Mouse (Mus musculus): ENCODE data around the gene Acot1. TPM values are rescaled to one million over a fixed set of nuclear protein-coding genes. Genes with fewer than 3 reads are reported as not detected.

Acot1 gene
- polyA plus RNA-seq, 1 experiment from 2014 or later, result 99.5 TPM

DNA sequence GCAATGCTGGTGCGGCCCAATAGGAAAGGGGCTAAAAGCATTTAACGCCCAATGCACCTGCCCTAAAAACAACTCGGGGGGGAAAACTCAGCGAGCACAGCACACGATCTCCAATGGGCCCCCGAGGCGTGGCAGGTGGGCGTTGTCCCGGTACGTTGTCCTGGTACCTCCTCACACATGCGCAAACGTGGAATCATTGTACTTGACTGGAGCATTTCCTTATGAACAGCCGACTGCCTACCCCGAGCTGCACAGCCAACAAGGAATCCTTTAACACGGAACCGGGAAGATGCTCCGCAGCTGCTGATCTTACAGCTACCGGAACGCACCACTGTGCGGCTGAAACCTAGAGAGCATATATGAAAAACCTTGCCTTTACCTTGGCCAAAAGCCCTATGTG, 53.0 kb downstream of the Acot1 start:
- Histone ChIP-seq H3K27me3 (replicated peaks; ENCODE audit: control insufficient read depth, insufficient read depth, low read length) (no peaks in the 10 kb centered on the region), H3K4me3 (ENCODE audit: low read depth, low read length) (no peak overlapping the region), H3K9ac (ENCODE audit: low read length) (no peak overlapping the region), H3K4me2 (ENCODE audit: low read length) (no peak overlapping the region), H3K4me1 (replicated peaks; ENCODE audit: control insufficient read depth, insufficient read depth, low read length) (no peaks in the 10 kb centered on the region), H3K27ac (ENCODE audit: low read depth) (no peak overlapping the region), H3K36me3 (ENCODE audit: control insufficient read depth, insufficient read depth, low read length) (no peaks in the 10 kb centered on the region), H3K9me3 (ENCODE audit: control insufficient read depth, low read length) (no peaks in the 10 kb centered on the region)
- WGBS, result 91% methylated on average over 20 of the region's 20 CpGs
- ATAC-seq (replicated peaks; ENCODE audit: low FRiP score, low TSS enrichment, low read depth), result no peak
- DNase-seq (ENCODE audit: low spot score), result peak; percentile 48

- H3K9ac ChIP-seq (ENCODE audit: low read length), result no peak overlapping the region
- H3K4me1 ChIP-seq (replicated peaks; ENCODE audit: control insufficient read depth, insufficient read depth, low read length), result no peaks in the 10 kb centered on the region
- 76% methylated on average over 5 of the region's 5 CpGs for WGBS
- H3K36me3 ChIP-seq (ENCODE audit: control insufficient read depth, insufficient read depth, low read length), result no peaks in the 10 kb centered on the region
- H3K9me3 ChIP-seq (ENCODE audit: control insufficient read depth, low read length), result no peaks in the 10 kb centered on the region
- ATAC-seq (replicated peaks; ENCODE audit: low FRiP score, low TSS enrichment, low read depth), result no peak
- DNase-seq (ENCODE audit: low spot score), result peak; percentile 55
- H3K27ac ChIP-seq (ENCODE audit: low read depth), result no peak overlapping the region
- H3K4me3 ChIP-seq (ENCODE audit: low read depth, low read length), result no peak overlapping the region
- H3K27me3 ChIP-seq (replicated peaks; ENCODE audit: control insufficient read depth, insufficient read depth, low read length), result peaks cover 5% of the 10 kb centered on the region
- H3K4me2 ChIP-seq (ENCODE audit: low read length), result no peak overlapping the region
These were observed 53.9 kb downstream of the Acot1 start for GRCm38 (mm10) chr12:84063228-84063627.

GRCm38 (mm10) chr12:84063833-84064232, 54.5 kb downstream of the Acot1 start:
- H3K27me3 ChIP-seq (replicated peaks; ENCODE audit: control insufficient read depth, insufficient read depth, low read length), result peaks cover 11% of the 10 kb centered on the region
- H3K27ac ChIP-seq (ENCODE audit: low read depth), result no peak overlapping the region
- no peaks in the 10 kb centered on the region for H3K36me3 ChIP-seq (ENCODE audit: control insufficient read depth, insufficient read depth, low read length)
- WGBS, result 67% methylated on average over 2 of the region's 2 CpGs
- H3K4me2 ChIP-seq (ENCODE audit: low read length), result no peak overlapping the region
- ATAC-seq (replicated peaks; ENCODE audit: low FRiP score, low TSS enrichment, low read depth), result no peak
- no peaks in the 10 kb centered on the region for H3K9me3 ChIP-seq (ENCODE audit: control insufficient read depth, low read length)
- no peak overlapping the region for H3K4me3 ChIP-seq (ENCODE audit: low read depth, low read length)
- no peak for DNase-seq (ENCODE audit: low spot score)
- no peak overlapping the region for H3K9ac ChIP-seq (ENCODE audit: low read length)
- no peaks in the 10 kb centered on the region for H3K4me1 ChIP-seq (replicated peaks; ENCODE audit: control insufficient read depth, insufficient read depth, low read length)

GRCm38 (mm10) chr12:84064621-84065020, 55.3 kb downstream of the Acot1 start:
- Histone ChIP-seq H3K9ac (ENCODE audit: low read length) (no peak overlapping the region), H3K36me3 (ENCODE audit: control insufficient read depth, insufficient read depth, low read length) (no peaks in the 10 kb centered on the region), H3K27me3 (replicated peaks; ENCODE audit: control insufficient read depth, insufficient read depth, low read length) (peaks cover 17% of the 10 kb centered on the region), H3K27ac (ENCODE audit: low read depth) (no peak overlapping the region), H3K4me2 (ENCODE audit: low read length) (no peak overlapping the region), H3K4me3 (ENCODE audit: low read depth, low read length) (no peak overlapping the region), H3K9me3 (ENCODE audit: control insufficient read depth, low read length) (no peaks in the 10 kb centered on the region), H3K4me1 (replicated peaks; ENCODE audit: control insufficient read depth, insufficient read depth, low read length) (no peaks in the 10 kb centered on the region)
- WGBS, result 70% methylated on average over 8 of the region's 8 CpGs
- ATAC-seq (replicated peaks; ENCODE audit: low FRiP score, low TSS enrichment, low read depth) (no peak), DNase-seq (ENCODE audit: low spot score) (peak; percentile 40)

DNA sequence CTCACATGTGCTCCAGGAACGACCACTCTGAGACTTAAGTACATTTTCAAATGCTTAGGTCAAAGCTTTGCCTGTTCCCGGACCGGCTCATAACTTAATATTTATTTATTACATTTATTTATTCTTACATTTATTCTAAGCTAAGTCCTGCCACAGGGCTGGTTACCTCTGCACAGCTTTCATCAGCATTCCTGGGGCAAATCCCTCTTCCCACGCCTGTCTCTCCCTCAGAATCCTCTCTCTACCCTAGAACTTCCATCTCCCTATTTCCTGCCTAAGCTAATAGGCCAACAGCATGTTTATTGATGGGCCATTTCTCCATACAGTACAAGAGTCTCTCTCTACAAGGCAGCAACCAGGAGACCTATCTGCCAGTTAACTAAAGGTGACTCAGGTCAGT, 58.5 kb downstream of the Acot1 start:
- H3K27ac ChIP-seq (ENCODE audit: low read depth), result no peak overlapping the region

More for the DNA sequence above, 58.5 kb downstream of the Acot1 start:
- H3K9ac ChIP-seq (ENCODE audit: low read length), result no peak overlapping the region
- no peak overlapping the region for H3K4me3 ChIP-seq (ENCODE audit: low read depth, low read length)
- ATAC-seq (replicated peaks; ENCODE audit: low FRiP score, low TSS enrichment, low read depth) (no peak), DNase-seq (ENCODE audit: low spot score) (peak; percentile 41)
- no peaks in the 10 kb centered on the region for H3K9me3 ChIP-seq (ENCODE audit: control insufficient read depth, low read length)
- H3K36me3 ChIP-seq (ENCODE audit: control insufficient read depth, insufficient read depth, low read length), result no peaks in the 10 kb centered on the region
- 71% methylated on average over 4 of the region's 4 CpGs for WGBS
- no peak overlapping the region for H3K4me2 ChIP-seq (ENCODE audit: low read length)
- H3K27me3 ChIP-seq (replicated peaks; ENCODE audit: control insufficient read depth, insufficient read depth, low read length), result peaks cover 28% of the 10 kb centered on the region
- H3K4me1 ChIP-seq (replicated peaks; ENCODE audit: control insufficient read depth, insufficient read depth, low read length), result no peaks in the 10 kb centered on the region

Other genes with a start within 250 kb of the Acot1 start
- gene Papln, start 245.9 kb upstream of the Acot1 start, polyA plus RNA-seq (2014; fragmentation: Nextera tagmentation; extraction: Ambion mirVana), result 1.5 and 2.1 TPM in 2 replicates
- gene Numb, start 87.6 kb upstream of the Acot1 start, polyA plus RNA-seq (2014; fragmentation: Nextera tagmentation; extraction: Ambion mirVana), result 30.1 and 32.2 TPM in 2 replicates
- 13.0 and 17.2 TPM in 2 replicates for gene Riox1, start 58.9 kb upstream of the Acot1 start, polyA plus RNA-seq (2014; fragmentation: Nextera tagmentation; extraction: Ambion mirVana)
- gene Heatr4, start 24.6 kb upstream of the Acot1 start, polyA plus RNA-seq (2014; fragmentation: Nextera tagmentation; extraction: Ambion mirVana), result not detected in 2 replicates
- 25.9 and 26.6 TPM in 2 replicates for gene Acot2, start 21.6 kb upstream of the Acot1 start, polyA plus RNA-seq (2014; fragmentation: Nextera tagmentation; extraction: Ambion mirVana)
- gene Acot4, start 28.9 kb downstream of the Acot1 start, polyA plus RNA-seq (2014; fragmentation: Nextera tagmentation; extraction: Ambion mirVana), result 2.2 and 2.5 TPM in 2 replicates
- not detected in 2 replicates for gene Gm49366, start 29.4 kb downstream of the Acot1 start, polyA plus RNA-seq (2014; fragmentation: Nextera tagmentation; extraction: Ambion mirVana)
- gene Acot3, start 42.7 kb downstream of the Acot1 start, polyA plus RNA-seq (2014; fragmentation: Nextera tagmentation; extraction: Ambion mirVana), result 0.55 and 0.68 TPM in 2 replicates
- not detected in 2 replicates for gene Acot5, start 59.8 kb downstream of the Acot1 start, polyA plus RNA-seq (2014; fragmentation: Nextera tagmentation; extraction: Ambion mirVana)
- 1.5 and 2.2 TPM in 2 replicates for gene Acot6, start 91.2 kb downstream of the Acot1 start, polyA plus RNA-seq (2014; fragmentation: Nextera tagmentation; extraction: Ambion mirVana)
- 2.8 and 3.5 TPM in 2 replicates for gene Dnal1, start 104.9 kb downstream of the Acot1 start, polyA plus RNA-seq (2014; fragmentation: Nextera tagmentation; extraction: Ambion mirVana)
- 0.56 and 0.84 TPM in 2 replicates for gene Pnma1, start 139.0 kb downstream of the Acot1 start, polyA plus RNA-seq (2014; fragmentation: Nextera tagmentation; extraction: Ambion mirVana)
- gene Elmsan1, start 209.4 kb downstream of the Acot1 start, polyA plus RNA-seq (2014; fragmentation: Nextera tagmentation; extraction: Ambion mirVana), result 8.2 and 8.8 TPM in 2 replicates

Data from intestine, embryonic 14.5 days (tissue).